In genomic region chr3:64523585-64523984, GRCm38 (mm10) we compare ENCODE assay signal across 27 mouse cellular contexts. TPM values are rescaled to one million over a fixed set of nuclear protein-coding genes. Genes with fewer than 3 reads are reported as not detected.
"Had no signal": no experiment of that assay in that cellular context is flagged by ENCODE, and none has a peak within 500 bp of the region (broad histone marks: within the 10 kb centered on the region; RNA-seq: fewer than 3 reads in every experiment).

No protein-coding gene starts in this region.

RNA-seq across cellular contexts. Expression of gene Vmn2r5, which starts 13.9 kb away (rescaled TPM):
- polyA plus RNA-seq: limb, embryonic 10.5 days; limb, embryonic 11.5 days; limb, embryonic 12.5 days; limb, embryonic 13.5 days; liver, adult 2 months; liver, embryonic 11.5 days; liver, embryonic 12.5 days; liver, embryonic 13.5 days; liver, embryonic 14.5 days; liver, embryonic 15.5 days; liver, embryonic 16.5 days; liver, postnatal 0 days; lung, adult 2 months; macrophage; midbrain, embryonic 10.5 days; midbrain, embryonic 11.5 days; midbrain, embryonic 12.5 days; midbrain, embryonic 13.5 days; midbrain, embryonic 14.5 days; midbrain, embryonic 15.5 days; midbrain, embryonic 16.5 days; midbrain, postnatal 0 days; myocyte; neural tube, embryonic 11.5 days; neural tube, embryonic 12.5 days had no signal

RNA-seq across cellular contexts. Expression of gene Vmn2r6, which starts 42.0 kb away (rescaled TPM):
- polyA plus RNA-seq: limb, embryonic 10.5 days; limb, embryonic 11.5 days; limb, embryonic 12.5 days; limb, embryonic 13.5 days; limb, embryonic 14.5 days; limb, embryonic 15.5 days; liver, adult 2 months; liver, embryonic 11.5 days; liver, embryonic 12.5 days; liver, embryonic 13.5 days; liver, embryonic 14.5 days; liver, embryonic 15.5 days; liver, embryonic 16.5 days; liver, postnatal 0 days; lung, adult 2 months; macrophage; midbrain, embryonic 10.5 days; midbrain, embryonic 11.5 days; midbrain, embryonic 12.5 days; midbrain, embryonic 13.5 days; midbrain, embryonic 14.5 days; midbrain, embryonic 15.5 days; midbrain, embryonic 16.5 days; midbrain, postnatal 0 days; myocyte; neural tube, embryonic 11.5 days; neural tube, embryonic 12.5 days had no signal
